Mouse (Mus musculus) ES-Bruce4 (cell line): ENCODE measurements around the gene Tdp2. TPM values are rescaled to one million over a fixed set of nuclear protein-coding genes. Genes with fewer than 3 reads are reported as not detected.
A peak's percentile ranks its signal among the peaks of the same experiment; 100 is the strongest.
"Not testable (repeated sequence)": the region's sequence is repeated elsewhere in the genome, so short reads cannot be mapped to it uniquely, and the experiment has no call there.

Experiments used
- H3K27ac ChIP-seq: 2 replicates; pipeline ENCODE4 v1.5.1; 2012; ENCODE audit warnings: low read length, inconsistent platforms; ENCODE audit not compliant: insufficient read depth
- H3K27me3 ChIP-seq: 2 replicates; pipeline ENCODE4 v1.6.1; 2012; ENCODE audit warnings: mild to moderate bottlenecking, low read length, inconsistent platforms; ENCODE audit not compliant: control insufficient read depth, poor library complexity, insufficient read depth, severe bottlenecking
- H3K36me3 ChIP-seq: 2 replicates; pipeline ENCODE4 v1.6.1; 2012; ENCODE audit warnings: inconsistent platforms, mild to moderate bottlenecking, low read length, moderate library complexity; ENCODE audit not compliant: control insufficient read depth, poor library complexity, insufficient read depth, severe bottlenecking
- H3K4me1 ChIP-seq: one replicate; pipeline ENCODE4 v1.8.1; 2011; ENCODE audit warnings: low read length; ENCODE audit not compliant: control insufficient read depth, insufficient read depth
- H3K4me3 ChIP-seq: 2 replicates; pipeline ENCODE4 v1.5.1; 2011; ENCODE audit warnings: low read depth, mild to moderate bottlenecking, low read length
- H3K9ac ChIP-seq: 2 replicates; pipeline ENCODE4 v1.6.1; 2012; ENCODE audit warnings: low read depth, mild to moderate bottlenecking, inconsistent platforms; ENCODE audit not compliant: poor library complexity, severe bottlenecking
- H3K9me3 ChIP-seq: replicated peaks from 2 replicates; pipeline ENCODE4 v1.6.1; 2012; ENCODE audit warnings: mild to moderate bottlenecking, low read length, inconsistent platforms; ENCODE audit not compliant: control insufficient read depth, poor library complexity, insufficient read depth, severe bottlenecking
- CTCF ChIP-seq: IDR thresholded peaks from one replicate; pipeline ENCODE4 v1.8.1; 2011; ENCODE audit warnings: low read depth, low read length
- EP300 ChIP-seq: IDR thresholded peaks from 2 replicates; pipeline ENCODE4 v1.6.1; 2011; ENCODE audit warnings: low read depth, low read length; ENCODE audit not compliant: insufficient read depth
- POLR2A ChIP-seq: IDR thresholded peaks from one replicate; pipeline ENCODE4 v1.8.1; 2011; ENCODE audit warnings: low read length; ENCODE audit not compliant: insufficient read depth
- polyA plus RNA-seq: library from polyadenylated mRNA; stranded (reverse); fragments of >200 nt; gene quantifications from 2 replicates; pipeline ENCODE4 v1.2.4, GENCODE M21; 2011; ENCODE audit warnings: low read depth; ENCODE audit not compliant: missing spikeins, insufficient read depth, insufficient read length

Gene Tdp2
- polyA plus RNA-seq, 1 experiment, result 95.8 TPM

- peaks cover 8% of the 10 kb centered on the region for H3K36me3 ChIP-seq
- H3K27me3 ChIP-seq, result no peaks in the 10 kb centered on the region
- H3K9me3 ChIP-seq, result no peaks in the 10 kb centered on the region
- H3K4me1 ChIP-seq, result peaks cover under 1% of the 10 kb centered on the region
- H3K9ac ChIP-seq, result peak overlapping the region; percentile 74
- peak overlapping the region; percentile 97 for H3K4me3 ChIP-seq
- peak overlapping the region; percentile 13; the same call in 1 of the 2 replicates for H3K27ac ChIP-seq
- TF ChIP-seq POLR2A (no peak), CTCF (no peak), EP300 (no peak)
These were observed 792 bp downstream of the Tdp2 start for GRCm38 (mm10) chr13:24832131-24832810.

GRCm38 (mm10) chr13:24832811-24833155 lies 1.3 kb downstream of the Tdp2 start:
- peaks cover 8% of the 10 kb centered on the region for H3K36me3 ChIP-seq
- TF ChIP-seq EP300, result no peak
- no peak for TF ChIP-seq POLR2A
- TF ChIP-seq CTCF, result no peak
- H3K4me1 ChIP-seq, result peaks cover 2% of the 10 kb centered on the region
- no peaks in the 10 kb centered on the region for H3K27me3 ChIP-seq
- no peak overlapping the region for H3K27ac ChIP-seq
- H3K9ac ChIP-seq, result peak overlapping the region; percentile 74
- H3K4me3 ChIP-seq, result peak overlapping the region; percentile 97
- H3K9me3 ChIP-seq, result no peaks in the 10 kb centered on the region

- H3K27me3 ChIP-seq, H3K4me3 ChIP-seq, H3K4me1 ChIP-seq, H3K9ac ChIP-seq, H3K27ac ChIP-seq, H3K9me3 ChIP-seq: not testable (repeated sequence)
- H3K36me3 ChIP-seq, result peaks cover 27% of the 10 kb centered on the region
These were observed 6.3 kb downstream of the Tdp2 start for GRCm38 (mm10) chr13:24837765-24838164.

- Histone ChIP-seq H3K9me3 (no peaks in the 10 kb centered on the region), H3K27ac (no peak overlapping the region), H3K9ac (no peak overlapping the region), H3K4me3 (no peak overlapping the region), H3K27me3 (no peaks in the 10 kb centered on the region), H3K4me1 (peaks cover 2% of the 10 kb centered on the region), H3K36me3 (peaks cover 27% of the 10 kb centered on the region)
- TF ChIP-seq CTCF (no peak), EP300 (no peak)
These were observed 8.4 kb downstream of the Tdp2 start for GRCm38 (mm10) chr13:24839831-24840230.

GRCm38 (mm10) chr13:24841702-24842101 lies 10.2 kb downstream of the Tdp2 start:
- peaks cover 19% of the 10 kb centered on the region for H3K36me3 ChIP-seq
- H3K4me1 ChIP-seq, result peaks cover 2% of the 10 kb centered on the region
- TF ChIP-seq CTCF, result no peak
- TF ChIP-seq POLR2A, result no peak
- no peak for TF ChIP-seq EP300
- H3K9me3 ChIP-seq, result no peaks in the 10 kb centered on the region
- H3K27me3 ChIP-seq, result no peaks in the 10 kb centered on the region
- no peak overlapping the region for H3K9ac ChIP-seq
- H3K27ac ChIP-seq, result no peak overlapping the region
- H3K4me3 ChIP-seq, result no peak overlapping the region

- Histone ChIP-seq H3K4me1 (no peaks in the 10 kb centered on the region), H3K27ac (no peak within 1 kb of the TSS), H3K4me3 (peak within 1 kb of the TSS; percentile 60), H3K36me3 (peaks cover 11% of the 10 kb centered on the region), H3K27me3 (no peaks in the 10 kb centered on the region), H3K9ac (no peak within 1 kb of the TSS), H3K9me3 (no peaks in the 10 kb centered on the region)
- no peak for TF ChIP-seq CTCF
- TF ChIP-seq POLR2A, result no peak
- no peak for TF ChIP-seq EP300
These were observed 13.8 kb downstream of the Tdp2 start, which contains the start of gene D130043K22Rik for GRCm38 (mm10) chr13:24844983-24845955. D130043K22Rik (plus strand) TSS chr13:24845135.
